Mouse (Mus musculus) cerebellum, adult 11 months (tissue): ENCODE data around the gene Gm21860.
"Not testable (repeated sequence)": the region's sequence is repeated elsewhere in the genome, so short reads cannot be mapped to it uniquely, and the experiment has no call there.

Experiments
- DNase-seq: peaks from one replicate; pipeline ENCODE4 v3.0.0; 2022

The Gm21860 gene

DNA sequence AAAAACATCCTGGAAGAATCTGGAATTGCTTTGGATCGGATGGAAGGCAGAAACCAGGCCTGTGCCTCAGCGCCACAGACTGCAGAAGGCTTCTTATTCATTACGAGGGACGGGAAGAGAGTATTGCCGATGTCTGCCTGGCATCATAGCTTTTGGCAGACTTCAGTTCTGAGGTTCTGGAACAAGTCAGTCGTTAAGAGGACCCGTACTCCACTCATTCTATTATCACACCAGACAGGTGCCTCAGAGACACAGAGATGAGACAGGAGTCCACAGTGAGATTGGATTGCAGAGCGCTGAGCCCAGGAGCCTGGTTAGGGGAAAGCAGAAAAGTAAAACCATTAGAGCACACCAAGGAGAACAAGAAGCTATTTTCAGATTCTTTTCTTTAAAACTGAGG, at the start of gene Gm21860:
Gene Gm21860 (minus strand): TSS at position 101 of the 400 bp plus-strand sequence.
- not testable (repeated sequence) for DNase-seq

DNA sequence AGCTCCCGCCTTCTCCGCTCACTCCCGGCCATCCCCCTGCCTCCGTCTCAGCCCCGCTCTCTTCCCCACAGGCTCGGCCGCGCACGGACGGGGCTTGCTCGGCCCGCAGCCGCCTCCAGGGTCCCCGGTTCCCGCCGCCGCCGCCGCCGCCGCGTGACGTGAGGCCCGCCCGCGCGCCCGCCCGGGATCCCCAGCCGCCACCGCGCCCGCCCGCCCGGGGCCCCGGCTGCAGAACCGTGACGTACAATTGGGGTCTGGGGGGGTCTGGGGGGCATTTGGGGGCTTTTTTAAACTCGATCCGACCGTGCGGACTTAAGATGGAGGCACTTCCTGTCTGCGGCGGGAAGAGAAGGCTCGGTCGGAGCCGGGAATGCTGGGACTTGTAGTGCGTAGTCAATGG, 29.8 kb upstream of the Gm21860 start, which contains the start of gene Gm47283:
Gene Gm47283 (plus strand): TSS at position 301 of the 400 bp plus-strand sequence.
- DNase-seq = not testable (repeated sequence)

DNA sequence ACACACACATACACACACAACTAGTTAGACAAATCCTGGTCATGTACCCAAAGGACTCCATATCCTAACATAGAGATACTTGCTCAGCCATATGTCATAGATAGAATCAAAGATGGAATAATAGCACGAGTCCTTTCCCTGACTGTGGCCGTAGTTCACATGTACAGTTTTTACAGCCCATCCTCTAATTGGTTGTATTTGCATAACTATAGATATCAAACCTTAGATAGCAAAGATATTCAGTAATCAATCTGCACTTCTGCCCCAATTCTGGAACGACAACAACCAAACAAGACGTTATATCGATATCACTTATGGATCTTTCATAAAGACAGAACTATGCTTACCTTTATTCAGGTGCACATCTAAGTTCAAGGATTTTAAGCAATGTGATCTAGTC, 9.4 kb downstream of the Gm21860 start:
- DNase-seq = not testable (repeated sequence)

GRCm38 (mm10) chrY:90744381-90744981, 10.1 kb downstream of the Gm21860 start:
- peak; percentile 95 for DNase-seq

GRCm38 (mm10) chrY:90743811-90744220, 10.8 kb downstream of the Gm21860 start:
- no peak for DNase-seq

DNA sequence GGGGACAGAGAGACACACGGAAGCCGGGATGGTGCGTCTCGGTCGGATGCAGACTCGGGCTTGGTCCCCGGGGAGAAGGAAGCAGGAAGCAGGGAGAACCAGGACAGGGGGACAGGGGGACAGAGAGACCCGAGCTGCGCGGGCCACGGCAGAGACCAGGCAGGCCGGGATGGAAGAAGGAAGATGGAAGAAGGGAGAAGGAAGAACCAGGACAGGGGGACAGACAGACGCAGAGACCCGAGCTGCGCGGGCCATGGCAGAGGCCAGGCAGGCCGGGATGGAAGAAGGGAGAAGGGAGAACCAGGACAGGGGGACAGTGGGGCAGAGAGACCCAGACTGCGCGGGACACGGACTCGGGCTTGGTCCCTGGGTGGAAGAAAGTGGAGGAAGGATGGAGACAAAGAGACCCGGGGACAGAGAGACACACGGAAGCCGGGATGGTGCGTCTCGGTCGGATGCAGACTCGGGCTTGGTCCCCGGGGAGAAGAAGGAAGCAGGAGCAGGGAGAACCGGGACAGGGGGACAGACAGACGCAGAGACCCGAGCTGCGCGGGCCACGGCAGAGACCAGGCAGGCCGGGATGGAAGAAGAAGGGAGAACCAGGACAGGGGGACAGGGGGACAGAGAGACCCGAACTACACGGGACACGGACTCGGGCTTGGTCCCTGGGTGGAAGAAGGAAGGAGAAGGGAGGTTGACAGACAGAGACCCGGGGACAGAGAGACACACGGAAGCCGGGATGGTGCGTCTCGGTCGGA, 11.4 kb downstream of the Gm21860 start:
- DNase-seq = not testable (repeated sequence)

- not testable (repeated sequence) for DNase-seq
These were observed 12.2 kb downstream of the Gm21860 start for GRCm38 (mm10) chrY:90742261-90743052.

DNA sequence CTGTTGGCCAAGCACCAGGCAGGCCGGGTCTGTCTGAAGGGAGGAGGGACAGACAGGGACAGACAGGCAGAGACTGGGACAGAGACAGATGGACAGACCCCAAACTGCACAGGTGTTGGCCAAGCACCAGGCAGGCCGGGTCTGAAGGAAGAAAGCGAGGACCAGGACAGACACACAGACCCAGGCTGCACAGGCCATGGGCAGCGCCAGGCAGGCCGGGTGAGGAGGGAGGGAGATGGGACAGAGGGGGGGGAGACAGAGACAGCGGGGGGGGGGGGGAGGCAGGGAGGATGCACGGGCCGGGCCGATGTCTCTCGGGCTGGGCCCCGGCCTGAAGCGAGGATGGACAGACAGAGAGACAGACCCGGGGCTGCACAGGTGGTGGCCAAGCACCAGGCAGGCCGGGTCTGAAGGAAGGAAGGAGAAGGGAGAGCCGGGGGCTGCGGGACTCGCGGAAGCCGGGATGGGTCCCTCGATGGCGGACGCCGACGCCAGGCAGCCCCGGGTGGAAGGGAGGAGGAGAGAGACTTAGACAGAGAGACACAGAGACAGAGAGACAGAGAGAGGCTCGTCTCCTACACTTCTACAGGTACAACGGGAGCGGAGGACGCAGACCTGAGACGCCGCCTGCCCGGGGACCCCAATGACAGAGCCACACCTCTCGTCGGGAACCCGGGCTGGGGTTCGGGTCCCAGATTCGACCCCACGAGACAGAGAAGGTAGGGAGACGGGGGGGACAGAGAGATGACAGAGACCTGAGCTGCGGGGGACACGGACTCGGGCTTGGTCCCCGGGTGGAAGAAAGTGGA, 13.0 kb downstream of the Gm21860 start:
- peak; percentile 29 for DNase-seq

- DNase-seq = not testable (repeated sequence)
These were observed 13.6 kb downstream of the Gm21860 start for GRCm38 (mm10) chrY:90741006-90741405.

GRCm38 (mm10) chrY:90740013-90740561, 14.5 kb downstream of the Gm21860 start:
- peak; percentile 42 for DNase-seq

- DNase-seq = peak; percentile 37
These were observed 15.0 kb downstream of the Gm21860 start for GRCm38 (mm10) chrY:90739531-90740012.

DNA sequence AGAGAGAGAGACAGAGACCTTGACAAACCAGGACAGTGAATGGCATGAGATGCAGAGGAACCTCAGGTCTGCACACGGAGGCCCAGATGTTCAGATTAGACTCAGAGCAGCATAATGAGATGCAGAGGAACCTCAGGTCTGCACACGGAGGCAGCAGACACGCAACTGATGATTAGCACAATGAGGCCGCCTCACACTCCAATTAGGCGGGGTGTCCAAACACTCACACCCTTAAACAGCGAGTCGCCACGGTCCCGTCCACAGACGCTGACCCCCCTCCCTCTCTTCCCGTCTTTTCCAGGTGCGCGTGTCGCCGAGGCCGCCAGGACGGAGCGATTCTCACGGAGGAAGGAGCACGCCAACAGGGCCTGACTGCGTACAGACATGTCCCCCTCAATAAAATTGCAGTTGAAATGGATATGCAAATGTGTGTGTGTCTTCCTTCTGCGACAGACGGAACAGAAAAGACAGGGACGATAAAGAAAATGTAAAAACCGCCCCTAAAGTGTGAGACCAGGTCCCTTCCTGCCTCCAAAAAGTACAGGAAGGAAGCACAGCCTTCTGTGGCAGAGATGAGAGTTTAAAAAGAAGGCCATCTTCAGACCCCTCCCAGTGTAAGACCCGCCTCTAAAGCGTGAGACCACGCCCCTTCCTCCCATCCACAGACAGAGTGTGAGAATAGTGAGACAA, 15.6 kb downstream of the Gm21860 start:
- DNase-seq = peak; percentile 30

- no peak for DNase-seq
These were observed 16.3 kb downstream of the Gm21860 start for GRCm38 (mm10) chrY:90738431-90738680.

GRCm38 (mm10) chrY:90737606-90738430, 16.8 kb downstream of the Gm21860 start:
- DNase-seq = no peak

DNA sequence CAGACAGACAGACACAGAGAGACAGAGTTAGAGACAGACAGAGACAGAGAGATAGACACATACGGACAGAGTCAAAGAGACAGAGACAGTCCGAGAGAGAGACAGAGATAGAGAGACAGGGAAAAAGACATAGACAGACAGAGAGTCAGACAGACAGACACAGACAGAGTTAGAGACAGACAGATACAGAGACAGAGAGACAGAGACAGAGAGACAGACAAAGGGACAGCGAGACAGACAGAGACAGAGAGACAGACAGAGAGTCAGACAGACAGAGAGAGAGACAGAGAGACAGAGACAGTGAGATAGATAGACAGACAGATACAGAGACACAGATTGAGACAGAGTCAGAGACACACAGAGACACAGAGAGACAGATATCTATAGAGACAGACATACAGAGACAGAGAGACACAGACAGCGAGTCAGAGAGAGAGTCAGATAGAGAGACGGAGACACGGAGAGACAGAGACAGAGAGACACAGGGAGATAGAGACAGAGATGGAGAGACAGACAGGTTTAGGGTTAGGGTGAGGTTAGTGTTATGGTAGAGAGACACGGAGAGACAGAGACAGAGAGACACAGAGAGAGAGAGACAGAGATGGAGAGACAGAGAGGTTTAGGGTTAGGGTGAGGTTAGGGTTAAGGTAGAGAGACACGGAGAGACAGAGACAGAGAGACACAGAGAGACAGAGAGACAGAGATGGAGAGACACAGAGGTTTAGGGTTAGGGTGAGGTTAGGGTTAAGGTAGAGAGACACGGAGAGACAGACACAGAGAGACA, 18.2 kb downstream of the Gm21860 start:
- not testable (repeated sequence) for DNase-seq

GRCm38 (mm10) chrY:90735181-90735895, 19.3 kb downstream of the Gm21860 start:
- DNase-seq = not testable (repeated sequence)

DNA sequence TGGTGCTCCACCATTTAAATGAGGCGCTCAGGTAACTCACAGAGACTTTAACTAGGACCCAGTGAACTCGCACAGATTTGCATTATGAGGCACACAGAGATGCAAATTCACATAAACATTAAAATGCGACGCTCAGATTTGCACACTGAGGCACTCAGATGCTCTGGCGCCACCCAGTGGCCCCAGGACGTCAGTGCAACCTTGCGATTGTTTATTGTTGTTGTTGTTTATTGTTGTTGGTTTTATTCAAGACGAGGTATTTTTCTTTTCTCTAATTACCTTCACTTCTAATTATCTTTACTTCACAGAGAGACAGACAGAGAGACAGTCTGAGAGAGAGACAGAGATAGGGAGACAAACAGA, 20.3 kb downstream of the Gm21860 start:
- not testable (repeated sequence) for DNase-seq

- not testable (repeated sequence) for DNase-seq
These were observed 20.8 kb downstream of the Gm21860 start for GRCm38 (mm10) chrY:90733656-90734333.

DNA sequence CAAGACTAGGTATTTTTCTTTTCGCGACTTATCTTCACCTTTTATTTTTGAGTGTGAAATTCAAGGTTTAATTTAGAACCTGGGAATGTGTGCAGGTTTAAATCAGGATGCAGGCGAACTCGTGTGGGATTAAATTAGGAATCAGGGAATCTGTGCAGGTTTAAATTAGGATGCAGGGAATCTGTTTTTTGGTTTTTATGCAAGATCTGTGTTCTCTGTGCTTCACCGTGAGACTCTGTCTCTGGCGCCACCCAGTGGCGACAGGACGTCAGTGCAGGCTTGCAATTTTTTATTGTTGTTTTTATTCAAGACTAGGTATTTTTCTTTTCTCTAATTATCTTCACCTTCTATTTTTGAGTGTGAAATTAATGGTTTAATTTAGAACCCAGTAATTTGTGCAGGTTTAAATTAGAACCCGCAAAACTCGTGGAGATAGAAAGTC, 22.5 kb downstream of the Gm21860 start:
- DNase-seq = peak; percentile 33
